Mouse (Mus musculus): ENCODE data around the gene Xpa. TPM values are rescaled to one million over a fixed set of nuclear protein-coding genes. Genes with fewer than 3 reads are reported as not detected.
"Not testable (repeated sequence)": the region's sequence is repeated elsewhere in the genome, so short reads cannot be mapped to it uniquely, and the experiment has no call there.

Xpa gene
- 45.7 and 49.1 TPM in 2 replicates for polyA plus RNA-seq (2012; ENCODE audit: insufficient read depth, insufficient read length, missing spikeins)

- TF ChIP-seq CTCF (IDR thresholded peaks at IDR 0.05; ENCODE audit: low read depth, low read length) (no peak), POLR2A (IDR thresholded peaks at IDR 0.05; ENCODE audit: borderline replicate concordance, low read depth, low read length) (no peak)
- peak within 1 kb of the TSS; percentile 76 for H3K4me3 ChIP-seq (ENCODE audit: insufficient read depth, low read length)
These were observed at the start of gene Xpa for GRCm38 (mm10) chr4:46195781-46196487. Gene Xpa (minus strand): TSS chr4:46196311.

GRCm38 (mm10) chr4:46235871-46236270 lies 39.8 kb upstream of the Xpa start:
- H3K4me1 ChIP-seq (ENCODE audit: control insufficient read depth, insufficient read depth, low read length), result no peaks in the 10 kb centered on the region
- H3K4me3 ChIP-seq (ENCODE audit: insufficient read depth, low read length), result no peak overlapping the region
- H3K27ac ChIP-seq (ENCODE audit: insufficient read depth, low read depth, low read length), result no peak overlapping the region
- TF ChIP-seq CTCF (IDR thresholded peaks at IDR 0.05; ENCODE audit: low read depth, low read length) (no peak), POLR2A (IDR thresholded peaks at IDR 0.05; ENCODE audit: borderline replicate concordance, low read depth, low read length) (no peak)

More at GRCm38 (mm10) chr4:46195781-46196487, at the start of gene Xpa:
- peak within 1 kb of the TSS; percentile 26; the same call in 1 of the 2 replicates for H3K27ac ChIP-seq (ENCODE audit: insufficient read depth, low read depth, low read length)
- peaks cover 10% of the 10 kb centered on the region for H3K4me1 ChIP-seq (ENCODE audit: control insufficient read depth, insufficient read depth, low read length)

- Histone ChIP-seq H3K4me3 (ENCODE audit: insufficient read depth, low read length) (no peak overlapping the region), H3K27ac (ENCODE audit: insufficient read depth, low read depth, low read length) (no peak overlapping the region), H3K4me1 (ENCODE audit: control insufficient read depth, insufficient read depth, low read length) (no peaks in the 10 kb centered on the region)
- TF ChIP-seq CTCF (IDR thresholded peaks at IDR 0.05; ENCODE audit: low read depth, low read length), result no peak
- TF ChIP-seq POLR2A (IDR thresholded peaks at IDR 0.05; ENCODE audit: borderline replicate concordance, low read depth, low read length), result no peak
These were observed 38.6 kb upstream of the Xpa start for GRCm38 (mm10) chr4:46234739-46235138.

DNA sequence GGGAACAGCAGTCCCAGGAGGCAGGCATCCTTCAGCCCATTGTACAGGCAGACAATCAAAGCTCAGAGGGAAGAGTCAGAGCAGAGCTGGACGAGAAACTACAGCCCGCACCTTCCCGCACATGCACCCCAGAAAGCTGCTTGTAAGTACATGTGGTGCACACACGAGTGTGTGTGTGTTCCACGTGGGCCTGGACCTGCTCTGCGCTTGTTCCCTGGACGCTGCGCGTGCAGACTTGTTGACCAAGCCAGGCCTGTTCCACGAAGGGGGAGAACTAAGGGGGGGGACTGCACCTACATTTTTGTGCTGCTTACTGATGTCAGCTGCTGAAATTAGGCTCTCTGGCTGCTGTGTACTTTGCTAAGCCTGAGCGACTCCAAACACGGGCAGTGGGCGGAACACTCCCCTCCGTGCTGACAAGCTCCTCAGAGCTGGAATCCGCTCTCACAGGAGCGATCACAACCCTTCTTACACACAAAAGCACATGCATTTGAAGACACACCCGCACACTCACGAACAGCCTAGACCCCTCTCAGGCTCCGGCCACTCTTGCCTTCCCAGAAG lies 30.9 kb upstream of the Xpa start:
- TF ChIP-seq POLR2A (IDR thresholded peaks at IDR 0.05; ENCODE audit: borderline replicate concordance, low read depth, low read length) (no peak), CTCF (IDR thresholded peaks at IDR 0.05; ENCODE audit: low read depth, low read length) (no peak)

DNA sequence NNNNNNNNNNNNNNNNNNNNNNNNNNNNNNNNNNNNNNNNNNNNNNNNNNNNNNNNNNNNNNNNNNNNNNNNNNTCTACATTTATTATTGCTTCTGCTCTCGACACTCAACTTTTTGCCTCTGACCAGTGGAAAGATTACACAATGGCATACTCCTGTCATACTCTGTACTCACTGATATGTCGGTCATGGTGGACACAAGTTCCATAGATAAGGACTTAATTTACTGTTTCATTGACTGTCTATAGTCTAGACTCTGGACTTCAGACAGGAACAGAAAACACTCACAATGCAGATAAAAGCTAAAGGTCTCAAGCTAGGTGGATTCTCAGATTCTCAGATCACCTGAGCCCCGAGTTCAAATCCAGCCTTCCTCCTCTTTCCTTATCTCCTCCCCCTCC lies 25.0 kb upstream of the Xpa start:
- no peaks in the 10 kb centered on the region for H3K4me1 ChIP-seq (ENCODE audit: control insufficient read depth, insufficient read depth, low read length)
- H3K27ac ChIP-seq (ENCODE audit: insufficient read depth, low read depth, low read length), result no peak overlapping the region
- TF ChIP-seq CTCF (IDR thresholded peaks at IDR 0.05; ENCODE audit: low read depth, low read length) (no peak), POLR2A (IDR thresholded peaks at IDR 0.05; ENCODE audit: borderline replicate concordance, low read depth, low read length) (no peak)

More for the DNA sequence above, 30.9 kb upstream of the Xpa start:
- H3K4me1 ChIP-seq (ENCODE audit: control insufficient read depth, insufficient read depth, low read length), result no peaks in the 10 kb centered on the region
- no peak overlapping the region for H3K4me3 ChIP-seq (ENCODE audit: insufficient read depth, low read length)
- no peak overlapping the region for H3K27ac ChIP-seq (ENCODE audit: insufficient read depth, low read depth, low read length)

DNA sequence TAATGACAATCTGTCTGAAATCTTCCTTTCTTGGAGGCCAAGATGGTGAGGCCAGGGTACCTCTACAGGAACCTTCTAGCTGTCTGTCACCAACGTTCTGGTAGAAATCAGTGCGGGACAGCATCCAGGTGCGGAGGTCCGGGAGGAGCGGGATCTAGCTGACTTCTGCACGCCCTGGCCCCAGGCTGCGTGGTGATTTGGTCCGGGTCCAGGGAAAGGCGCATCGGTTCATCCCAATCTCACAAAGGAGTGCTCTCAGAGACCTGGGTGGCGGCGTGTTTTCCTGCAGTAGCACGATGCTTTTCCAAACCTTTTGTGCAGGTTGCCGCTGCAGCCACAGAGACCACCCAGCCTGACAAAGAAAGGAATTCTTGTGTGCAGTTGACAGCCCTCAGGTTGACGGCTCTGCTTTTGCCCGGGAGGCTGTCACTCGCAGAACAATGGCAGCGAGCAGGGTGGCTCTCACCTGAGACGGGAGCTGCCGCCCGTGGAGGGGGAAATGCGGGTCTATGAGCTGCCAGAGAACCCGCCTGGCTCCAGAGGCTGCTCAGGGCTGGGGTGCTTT lies 6.5 kb upstream of the Xpa start:
- Histone ChIP-seq H3K4me3 (ENCODE audit: insufficient read depth, low read length) (no peak overlapping the region), H3K27ac (ENCODE audit: insufficient read depth, low read depth, low read length) (no peak overlapping the region), H3K4me1 (ENCODE audit: control insufficient read depth, insufficient read depth, low read length) (no peaks in the 10 kb centered on the region)
- TF ChIP-seq POLR2A (IDR thresholded peaks at IDR 0.05; ENCODE audit: borderline replicate concordance, low read depth, low read length), result no peak
- TF ChIP-seq CTCF (IDR thresholded peaks at IDR 0.05; ENCODE audit: low read depth, low read length), result no peak

More for the DNA sequence above, 25.0 kb upstream of the Xpa start:
- no peak overlapping the region for H3K4me3 ChIP-seq (ENCODE audit: insufficient read depth, low read length)

GRCm38 (mm10) chr4:46201834-46202561 lies 5.9 kb upstream of the Xpa start:
- H3K4me3 ChIP-seq (ENCODE audit: insufficient read depth, low read length), result no peak overlapping the region
- no peak overlapping the region for H3K27ac ChIP-seq (ENCODE audit: insufficient read depth, low read depth, low read length)
- TF ChIP-seq CTCF (IDR thresholded peaks at IDR 0.05; ENCODE audit: low read depth, low read length), result no peak
- no peak for TF ChIP-seq POLR2A (IDR thresholded peaks at IDR 0.05; ENCODE audit: borderline replicate concordance, low read depth, low read length)
- no peaks in the 10 kb centered on the region for H3K4me1 ChIP-seq (ENCODE audit: control insufficient read depth, insufficient read depth, low read length)

DNA sequence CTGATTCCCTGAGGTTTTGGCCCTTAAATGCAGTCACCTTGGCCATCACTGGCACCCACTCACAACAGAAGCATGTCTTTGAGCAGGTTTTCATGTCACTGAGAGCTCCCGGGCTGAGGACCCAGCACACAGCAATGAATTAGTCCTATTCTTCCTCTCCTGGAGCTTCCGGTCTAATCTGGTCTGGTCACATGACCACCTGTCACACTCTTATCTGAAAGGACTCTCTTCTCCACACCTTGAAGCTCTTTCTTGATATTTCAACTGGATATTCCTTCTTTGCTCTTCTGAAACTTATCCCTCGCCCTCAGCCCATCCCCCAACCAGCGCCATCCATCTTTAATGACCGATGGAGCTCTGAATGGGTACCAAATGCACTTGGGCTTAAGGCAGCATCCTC lies 2.0 kb upstream of the Xpa start:
- Histone ChIP-seq H3K4me3 (ENCODE audit: insufficient read depth, low read length) (no peak overlapping the region), H3K27ac (ENCODE audit: insufficient read depth, low read depth, low read length) (no peak overlapping the region), H3K4me1 (ENCODE audit: control insufficient read depth, insufficient read depth, low read length) (peaks cover 10% of the 10 kb centered on the region)
- no peak for TF ChIP-seq POLR2A (IDR thresholded peaks at IDR 0.05; ENCODE audit: borderline replicate concordance, low read depth, low read length)
- TF ChIP-seq CTCF (IDR thresholded peaks at IDR 0.05; ENCODE audit: low read depth, low read length), result no peak

DNA sequence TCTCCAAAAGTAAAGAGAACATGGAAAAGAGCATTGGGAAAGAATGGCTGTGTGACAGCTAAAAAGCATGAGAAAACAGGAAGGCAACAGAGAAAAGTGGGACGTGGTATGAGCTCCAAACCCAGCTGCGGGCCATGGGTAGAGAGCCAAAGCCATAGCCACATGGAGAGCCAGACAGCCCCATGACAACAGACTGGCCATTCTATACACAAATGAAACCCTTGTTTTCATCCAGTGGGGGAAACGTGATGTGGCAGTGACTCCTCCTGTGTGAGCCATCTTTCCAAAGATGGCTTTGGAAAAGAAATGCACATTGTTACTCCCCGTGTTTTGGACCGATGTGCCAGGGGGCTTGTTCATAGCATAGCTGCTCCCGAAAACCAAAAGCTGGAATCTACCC lies 402 bp upstream of the Xpa start:
- H3K27ac ChIP-seq (ENCODE audit: insufficient read depth, low read depth, low read length), result no peak overlapping the region
- H3K4me3 ChIP-seq (ENCODE audit: insufficient read depth, low read length), result peak overlapping the region; percentile 76
- peaks cover 10% of the 10 kb centered on the region for H3K4me1 ChIP-seq (ENCODE audit: control insufficient read depth, insufficient read depth, low read length)
- TF ChIP-seq CTCF (IDR thresholded peaks at IDR 0.05; ENCODE audit: low read depth, low read length) (no peak), POLR2A (IDR thresholded peaks at IDR 0.05; ENCODE audit: borderline replicate concordance, low read depth, low read length) (no peak)

DNA sequence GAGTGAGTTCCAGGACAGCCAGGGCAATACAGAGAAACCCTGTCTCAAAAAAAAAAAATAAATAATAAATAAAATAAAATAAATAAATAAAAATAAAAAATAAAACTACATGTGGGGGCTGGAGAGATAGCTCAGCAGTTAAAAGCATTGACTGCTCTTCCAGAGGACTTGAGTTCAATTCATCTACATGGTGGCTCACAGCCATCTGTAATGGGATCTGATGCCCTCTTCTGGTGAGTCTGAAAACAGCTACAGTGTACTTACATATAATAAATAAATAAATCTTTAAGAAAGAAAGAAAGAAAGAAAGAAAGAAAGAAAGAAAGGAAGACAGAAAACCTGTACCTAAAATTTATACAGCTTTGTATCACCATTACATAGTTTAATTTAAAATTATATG lies 4.1 kb downstream of the Xpa start:
- H3K4me3 ChIP-seq (ENCODE audit: insufficient read depth, low read length); H3K27ac ChIP-seq (ENCODE audit: insufficient read depth, low read depth, low read length); H3K4me1 ChIP-seq (ENCODE audit: control insufficient read depth, insufficient read depth, low read length): not testable (repeated sequence)
